Mouse (Mus musculus) natural killer cell, adult 2 months (primary cell): ENCODE measurements around the gene Lrguk.

Experiments used
- DNase-seq, 2 experiments: peaks; one replicate each; pipeline ENCODE4 v3.0.0; 2022; ENCODE audit warnings: low spot score in 2 of 2

Gene Lrguk

GRCm38 (mm10) chr6:34146042-34146441 lies 116.8 kb downstream of the Lrguk start:
- no peak for DNase-seq

- peak in 1 of 2 experiments; percentile 1 for DNase-seq
Observed at GRCm38 (mm10) chr6:34148021-34148420, 118.8 kb downstream of the Lrguk start.

GRCm38 (mm10) chr6:34148639-34149038 lies 119.4 kb downstream of the Lrguk start:
- no peak for DNase-seq

GRCm38 (mm10) chr6:34149066-34149465 lies 119.8 kb downstream of the Lrguk start:
- no peak for DNase-seq

- DNase-seq, result no peak
Observed at GRCm38 (mm10) chr6:34149821-34150220, 120.6 kb downstream of the Lrguk start.

GRCm38 (mm10) chr6:34153069-34154052 lies 124.1 kb downstream of the Lrguk start:
- DNase-seq, result no peak

GRCm38 (mm10) chr6:34154202-34154601 lies 125.0 kb downstream of the Lrguk start:
- DNase-seq, result no peak

GRCm38 (mm10) chr6:34155137-34155804 lies 126.0 kb downstream of the Lrguk start:
- no peak for DNase-seq

GRCm38 (mm10) chr6:34156057-34156456 lies 126.8 kb downstream of the Lrguk start:
- peak; percentile 14 to 18 for DNase-seq

GRCm38 (mm10) chr6:34156841-34157748 lies 127.8 kb downstream of the Lrguk start:
- DNase-seq, result no peak

GRCm38 (mm10) chr6:34159998-34160815 lies 131.0 kb downstream of the Lrguk start:
- DNase-seq, result no peak

GRCm38 (mm10) chr6:34160816-34161310 lies 131.6 kb downstream of the Lrguk start:
- no peak for DNase-seq

GRCm38 (mm10) chr6:34161511-34161910 lies 132.3 kb downstream of the Lrguk start:
- no peak for DNase-seq

GRCm38 (mm10) chr6:34162607-34163006 lies 133.4 kb downstream of the Lrguk start:
- no peak for DNase-seq

- no peak for DNase-seq
Observed at GRCm38 (mm10) chr6:34163014-34163413, 133.8 kb downstream of the Lrguk start.

GRCm38 (mm10) chr6:34168834-34169233 lies 139.6 kb downstream of the Lrguk start:
- no peak for DNase-seq

- no peak for DNase-seq
Observed at GRCm38 (mm10) chr6:34170844-34171494, 141.7 kb downstream of the Lrguk start.

- no peak for DNase-seq
Observed at GRCm38 (mm10) chr6:34171748-34172457, 142.7 kb downstream of the Lrguk start.

GRCm38 (mm10) chr6:34173251-34173650 lies 144.0 kb downstream of the Lrguk start:
- DNase-seq, result no peak
